Mouse (Mus musculus) subcutaneous adipose tissue, adult 2 months (tissue): ENCODE data around the gene Tut4. TPM values are rescaled to one million over a fixed set of nuclear protein-coding genes. Genes with fewer than 3 reads are reported as not detected.

Experiments
- polyA plus RNA-seq: library from polyadenylated mRNA; depleted of rRNA; stranded (reverse); fragments of >200 nt; gene quantifications from 2 replicates; pipeline ENCODE4 v1.2.3, GENCODE M21; 2012; ENCODE audit warnings: low replicate concordance; rRNA removed

The Tut4 gene
- polyA plus RNA-seq, result 23.6 and 41.3 TPM in 2 replicates

GRCm38 (mm10) chr4:108459231-108460155 lies at the start of gene Tut4:
Gene Tut4, plus strand, starts transcription at chr4:108459426.

GRCm38 (mm10) chr4:108578840-108579742 lies 119.9 kb downstream of the Tut4 start, which contains the start of the genes Prpf38a and Orc1:
Gene Prpf38a, minus strand, starts transcription at chr4:108579336.
Gene Orc1, plus strand, starts transcription at chr4:108579423.

Other genes starting within 250 kb of the Tut4 start
- 2.3 and 2.8 TPM in 2 replicates for gene Zyg11a, start 241.4 kb upstream of the Tut4 start, polyA plus RNA-seq
- gene Zyg11b, start 158.3 kb upstream of the Tut4 start, polyA plus RNA-seq, result 10.3 and 14.1 TPM in 2 replicates
- gene Coa7, start 131.3 kb upstream of the Tut4 start, polyA plus RNA-seq, result 10.5 and 14.3 TPM in 2 replicates
- 0.68 TPM in 1 of 2 replicates, not detected in the other for gene Shisal2a, start 76.1 kb upstream of the Tut4 start, polyA plus RNA-seq
- 44.6 and 53.7 TPM in 2 replicates for gene Gpx7, start 52.5 kb upstream of the Tut4 start, polyA plus RNA-seq
- gene Prpf38a, start 119.9 kb downstream of the Tut4 start, polyA plus RNA-seq, result 5.3 and 8.6 TPM in 2 replicates
- 0.24 and 1.8 TPM in 2 replicates for gene Orc1, start 120.0 kb downstream of the Tut4 start, polyA plus RNA-seq
- gene Cc2d1b, start 160.5 kb downstream of the Tut4 start, polyA plus RNA-seq, result 31.0 and 51.6 TPM in 2 replicates